Comparison of ENCODE assay signal across 28 mouse cellular contexts in the genomic region with DNA sequence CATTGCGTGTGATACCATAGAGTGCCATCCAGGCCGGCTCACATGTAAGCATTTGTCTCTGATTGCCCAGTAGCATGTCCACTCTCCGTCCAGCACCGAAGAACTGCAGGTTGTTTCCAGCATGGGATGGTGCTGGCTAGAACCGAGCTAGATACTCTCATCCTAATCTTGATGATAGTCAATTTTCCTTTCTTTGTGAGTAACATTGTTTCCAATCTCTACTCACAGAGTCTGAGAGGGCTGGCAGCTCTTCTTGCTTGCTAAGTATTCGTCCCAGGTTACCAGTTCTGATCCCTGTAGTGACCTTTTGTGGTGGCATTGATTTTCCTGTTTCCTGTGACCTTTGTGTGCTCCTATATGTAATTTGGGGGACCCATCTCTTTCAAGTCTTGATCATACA.
"Had no signal": no experiment of that assay in that cellular context is flagged by ENCODE, and none has a peak within 500 bp of the region (broad histone marks: within the 10 kb centered on the region; RNA-seq: fewer than 3 reads in every experiment).

No protein-coding gene starts in this region.

- H3K4me3 ChIP-seq: embryonic facial prominence, embryonic 10.5 days; embryonic facial prominence, embryonic 12.5 days; embryonic facial prominence, embryonic 13.5 days; embryonic facial prominence, embryonic 15.5 days; erythroblast, embryonic 14.5 days; forebrain, embryonic 10.5 days; forebrain, embryonic 12.5 days; forebrain, embryonic 13.5 days; forebrain, embryonic 15.5 days; gastrocnemius, adult 2 months; heart, adult 2 months had no signal

- H3K36me3 ChIP-seq: embryonic facial prominence, embryonic 10.5 days; embryonic facial prominence, embryonic 12.5 days; embryonic facial prominence, embryonic 13.5 days; embryonic facial prominence, embryonic 15.5 days; forebrain, embryonic 10.5 days; forebrain, embryonic 12.5 days; forebrain, embryonic 15.5 days had no signal

- H3K9ac ChIP-seq: embryonic facial prominence, embryonic 12.5 days; embryonic facial prominence, embryonic 13.5 days; embryonic facial prominence, embryonic 15.5 days; forebrain, embryonic 12.5 days; forebrain, embryonic 13.5 days; forebrain, embryonic 15.5 days; forebrain, postnatal 0 days had no signal

- DNase-seq: cerebellum, adult 2 months; cerebellum, adult 8-10 months; cerebellum, adult 9-10 months; cerebellum, adult 9-11 months; cerebellum, postnatal 10 days; cerebellum, postnatal 14 days; cerebellum, postnatal 25 days; cerebellum, postnatal 36 days; embryo, embryonic 11 days; forebrain, postnatal 0 days; gastrocnemius, adult 2 months; gastrocnemius, postnatal 10 days; gastrocnemius, postnatal 14 days; gastrocnemius, postnatal 25 days; gastrocnemius, postnatal 36 days; heart, adult 18-20 months; heart, adult 2 months had no signal

- H3K4me1 ChIP-seq: embryonic facial prominence, embryonic 12.5 days; embryonic facial prominence, embryonic 13.5 days; embryonic facial prominence, embryonic 15.5 days had no signal

- H3K27me3 ChIP-seq: embryonic facial prominence, embryonic 12.5 days; embryonic facial prominence, embryonic 13.5 days; embryonic facial prominence, embryonic 15.5 days; forebrain, embryonic 12.5 days; forebrain, embryonic 13.5 days; forebrain, embryonic 15.5 days had no signal

- H3K9me3 ChIP-seq: embryonic facial prominence, embryonic 10.5 days; embryonic facial prominence, embryonic 12.5 days; embryonic facial prominence, embryonic 13.5 days; embryonic facial prominence, embryonic 15.5 days; forebrain, embryonic 10.5 days; forebrain, embryonic 12.5 days; forebrain, embryonic 13.5 days; forebrain, embryonic 15.5 days had no signal

- H3K27ac ChIP-seq: embryonic facial prominence, embryonic 10.5 days; embryonic facial prominence, embryonic 12.5 days; embryonic facial prominence, embryonic 13.5 days; embryonic facial prominence, embryonic 15.5 days; forebrain, embryonic 10.5 days; forebrain, embryonic 12.5 days; forebrain, embryonic 13.5 days; forebrain, embryonic 15.5 days; gastrocnemius, adult 2 months; heart, adult 2 months had no signal

- ATAC-seq: forebrain, embryonic 13.5 days; forebrain, embryonic 14.5 days; forebrain, embryonic 15.5 days; forebrain, embryonic 16.5 days; forebrain, postnatal 0 days had no signal

- H3K4me2 ChIP-seq: embryonic facial prominence, embryonic 12.5 days; embryonic facial prominence, embryonic 13.5 days; embryonic facial prominence, embryonic 15.5 days; forebrain, embryonic 12.5 days; forebrain, embryonic 13.5 days; forebrain, embryonic 15.5 days had no signal
